7 mouse cellular contexts compared by ENCODE assay signal in genomic region chr2:92370821-92371805, GRCm38 (mm10). TPM values are rescaled to one million over a fixed set of nuclear protein-coding genes. Genes with fewer than 3 reads are reported as not detected.
DNase-seq lines count a peak whose midpoint lies in the region; ATAC-seq and TF ChIP-seq lines count a peak whose summit lies in the region.

No protein-coding gene starts in this region.

- peak; percentile 91 for DNase-seq in ES-CJ7 (ENCODE audit: low read depth, low spot score)
- peak; percentile 79 for DNase-seq in forebrain, embryonic 10.5 days (ENCODE audit: extremely low spot score, low spot score)
- peak; percentile 94 to 95 for DNase-seq in kidney, adult 8-10 months
- peak; percentile 43 for DNase-seq in splenic B cell, adult 2 months (ENCODE audit: low read depth, low spot score)
- DNase-seq in gastrocnemius, postnatal 14 days = no peak

- H3K27ac ChIP-seq in forebrain, embryonic 10.5 days = peak overlapping the region; percentile 90
- peak overlapping the region; percentile 97 for H3K27ac ChIP-seq in lung, embryonic 16.5 days (ENCODE audit: low read length)

- intact Hi-C loops in gastrocnemius, postnatal 14 days (cut with DNase I; ENCODE audit: low total_unique reads) = loop anchor here (5.0 kb wide), 1 partner anchor 66 kb away; no protein-coding TSS in a partner anchor

- H3K36me3 ChIP-seq in C2C12 (ENCODE audit: control insufficient read depth, insufficient read depth) = no peaks in the 10 kb centered on the region
- H3K36me3 ChIP-seq in forebrain, embryonic 10.5 days (replicated peaks) = peaks cover 27% of the 10 kb centered on the region
- no peaks in the 10 kb centered on the region for H3K36me3 ChIP-seq in lung, embryonic 16.5 days (ENCODE audit: control insufficient read depth, insufficient read depth, low read length)
- no peaks in the 10 kb centered on the region for H3K36me3 ChIP-seq in splenic B cell, adult 2 months (ENCODE audit: control insufficient read depth, insufficient read depth, low read length, poor library complexity, severe bottlenecking)

- peaks cover 1% of the 10 kb centered on the region for H3K79me3 ChIP-seq in C2C12 (ENCODE audit: low read depth)

- H3K4me2 ChIP-seq in lung, embryonic 16.5 days (ENCODE audit: low read depth, low read length) = peak overlapping the region; percentile 56

- no peaks in the 10 kb centered on the region for H3K9me3 ChIP-seq in forebrain, embryonic 10.5 days
- no peaks in the 10 kb centered on the region for H3K9me3 ChIP-seq in lung, embryonic 16.5 days (ENCODE audit: control insufficient read depth, low read length)

- H3K27me3 ChIP-seq in C2C12 (ENCODE audit: control insufficient read depth, insufficient read depth, insufficient read length) = peaks cover 12% of the 10 kb centered on the region
- H3K27me3 ChIP-seq in forebrain, embryonic 10.5 days (ENCODE audit: poor library complexity, severe bottlenecking) = peaks cover 46% of the 10 kb centered on the region
- H3K27me3 ChIP-seq in lung, embryonic 16.5 days (ENCODE audit: control insufficient read depth, insufficient read depth, low read depth, low read length) = peaks cover 23% of the 10 kb centered on the region
- no peaks in the 10 kb centered on the region for H3K27me3 ChIP-seq in splenic B cell, adult 2 months (ENCODE audit: control insufficient read depth, insufficient read depth, low read length, poor library complexity, severe bottlenecking)

- H3K79me2 ChIP-seq in C2C12 (ENCODE audit: control insufficient read depth, insufficient read depth) = peaks cover 8% of the 10 kb centered on the region

- H3K9ac ChIP-seq in lung, embryonic 16.5 days (ENCODE audit: low read length) = peak overlapping the region; percentile 60

- peak; percentile 36 for ATAC-seq in lung, embryonic 16.5 days (ENCODE audit: low read depth)

- peaks cover 91% of the 10 kb centered on the region for H3K4me1 ChIP-seq in forebrain, embryonic 10.5 days
- H3K4me1 ChIP-seq in lung, embryonic 16.5 days (replicated peaks; ENCODE audit: control insufficient read depth, insufficient read depth, low read length) = peaks cover 26% of the 10 kb centered on the region

- no peak for TF ChIP-seq CTCF in C2C12 (IDR thresholded peaks at IDR 0.05; ENCODE audit: control insufficient read depth, insufficient read depth, insufficient read length)

- WGBS in forebrain, embryonic 10.5 days = 1% methylated on average over 45 of the region's 45 CpGs
- WGBS in lung, embryonic 16.5 days = 3% methylated on average over 41 of the region's 45 CpGs

- H3ac ChIP-seq in C2C12 (ENCODE audit: control insufficient read depth, insufficient read length, low read depth) = peak overlapping the region; percentile 15

- H3K4me3 ChIP-seq in C2C12 (ENCODE audit: insufficient read depth, poor library complexity, severe bottlenecking) = no peak overlapping the region
- peak overlapping the region; percentile 64 for H3K4me3 ChIP-seq in forebrain, embryonic 10.5 days
- H3K4me3 ChIP-seq in lung, embryonic 16.5 days (ENCODE audit: low read length) = peak overlapping the region; percentile 45

TF ChIP-seq in C2C12, 6 proteins besides CTCF, POLR2A, EP300 and RAD21:
- TF ChIP-seq FOSL1 (IDR thresholded peaks at IDR 0.05; ENCODE audit: insufficient read depth, low read length, poor library complexity, severe bottlenecking) (no peak), USF1 (IDR thresholded peaks at IDR 0.05; ENCODE audit: low read depth) (no peak), MYOD1 (IDR thresholded peaks at IDR 0.05; ENCODE audit: control insufficient read depth, insufficient read length, low read depth) (no peak), CEBPB (IDR thresholded peaks at IDR 0.05; ENCODE audit: low read depth) (no peak), MYOG (IDR thresholded peaks at IDR 0.05; ENCODE audit: control insufficient read depth, extremely low read depth, insufficient read length) (no peak), MAX (IDR thresholded peaks at IDR 0.05) (no peak)

RNA-seq across cellular contexts. Expression of gene Pex16, which starts 3.4 kb away (rescaled TPM):
- polyA plus RNA-seq in C2C12 (2012; fragmentation: generic; extraction: Trizol) = 21.0 TPM
- polyA plus RNA-seq in forebrain, embryonic 10.5 days (2016; fragmentation: Nextera tagmentation; extraction: Ambion mirVana) = 23.8 and 24.6 TPM in 2 replicates
- polyA plus RNA-seq in lung, embryonic 16.5 days (2015; fragmentation: Nextera tagmentation; extraction: Ambion mirVana) = 22.0 and 24.5 TPM in 2 replicates
- total RNA-seq in gastrocnemius, postnatal 14 days (2021) = 10 to 100 TPM; 17.2 to 22.1 TPM

RNA-seq across cellular contexts. Expression of gene Large2, which starts 3.6 kb away (rescaled TPM):
- 0.13 TPM for polyA plus RNA-seq in C2C12 (2012; fragmentation: generic; extraction: Trizol)
- polyA plus RNA-seq in forebrain, embryonic 10.5 days (2016; fragmentation: Nextera tagmentation; extraction: Ambion mirVana) = 31.9 and 33.5 TPM in 2 replicates
- polyA plus RNA-seq in lung, embryonic 16.5 days (2015; fragmentation: Nextera tagmentation; extraction: Ambion mirVana) = 20.4 and 20.9 TPM in 2 replicates
- total RNA-seq in gastrocnemius, postnatal 14 days (2021) = under 1 TPM in 1 of 2 experiments, not detected in 1; 0.41 TPM

RNA-seq across cellular contexts. Expression of gene 1700029I15Rik, which starts 11.2 kb away (rescaled TPM):
- 0.73 TPM for polyA plus RNA-seq in C2C12 (2012; fragmentation: generic; extraction: Trizol)
- 3.9 and 4.4 TPM in 2 replicates for polyA plus RNA-seq in forebrain, embryonic 10.5 days (2016; fragmentation: Nextera tagmentation; extraction: Ambion mirVana)
- polyA plus RNA-seq in lung, embryonic 16.5 days (2015; fragmentation: Nextera tagmentation; extraction: Ambion mirVana) = 2.5 and 4.9 TPM in 2 replicates
- under 1 TPM; 0.66 to 0.86 TPM for total RNA-seq in gastrocnemius, postnatal 14 days (2021)

RNA-seq across cellular contexts. Expression of gene Mapk8ip1, which starts 29.9 kb away (rescaled TPM):
- 18.8 TPM for polyA plus RNA-seq in C2C12 (2012; fragmentation: generic; extraction: Trizol)
- 47.0 and 48.1 TPM in 2 replicates for polyA plus RNA-seq in forebrain, embryonic 10.5 days (2016; fragmentation: Nextera tagmentation; extraction: Ambion mirVana)
- 8.9 and 11.0 TPM in 2 replicates for polyA plus RNA-seq in lung, embryonic 16.5 days (2015; fragmentation: Nextera tagmentation; extraction: Ambion mirVana)
- total RNA-seq in gastrocnemius, postnatal 14 days (2021) = 10 to 100 TPM; 13.6 to 24.3 TPM

Comparison
In these comparisons a context has a peak if more than half of its experiments do, and no peak if none do; other contexts are left out.
1. RNA of gene Large2, which starts 3.6 kb away (polyA plus RNA-seq): 31.9 to 33.5 TPM in forebrain, embryonic 10.5 days and 20.4 to 20.9 TPM in lung, embryonic 16.5 days; 0.13 TPM in C2C12 (single experiment); every median in the first group is over 10 times any median in the second.